Mouse (Mus musculus) CH12.LX (cell line): Measurements from ENCODE around the gene Zfp956.

Experiments
- BHLHE40 ChIP-seq: IDR thresholded peaks from 2 replicates; pipeline ENCODE4 v1.6.1; 2011; ENCODE audit warnings: mild to moderate bottlenecking, low read depth, low read length, improper control_type of control experiment
- CTCF ChIP-seq, 2 experiments: IDR thresholded peaks in 1 of 2; conservative IDR thresholded peaks in 1 of 2; 2 replicates each; pipeline ENCODE4 v1.5.1; 2011 to 2012; ENCODE audit warnings: low read depth in 2 of 2, low read length in 2 of 2, improper control_type of control experiment in 1 of 2, inconsistent platforms in 1 of 2, mild to moderate bottlenecking in 1 of 2, moderate library complexity in 1 of 2
- E2F4 ChIP-seq: IDR thresholded peaks from 2 replicates; pipeline ENCODE4 v1.6.1; 2011; ENCODE audit warnings: low read depth, low read length, improper control_type of control experiment; ENCODE audit not compliant: insufficient replicate concordance
- ELF1 ChIP-seq: IDR thresholded peaks from 2 replicates; pipeline ENCODE4 v1.6.1; 2014; ENCODE audit warnings: low read depth, mild to moderate bottlenecking, inconsistent platforms, low read length, improper control_type of control experiment
- EP300 ChIP-seq: IDR thresholded peaks from 2 replicates; pipeline ENCODE4 v1.6.1; 2011; ENCODE audit warnings: low read length, improper control_type of control experiment
- KAT2A ChIP-seq: IDR thresholded peaks from 2 replicates; pipeline ENCODE4 v1.6.1; 2012; ENCODE audit warnings: low read length, improper control_type of control experiment, inconsistent platforms; ENCODE audit not compliant: insufficient replicate concordance
- USF2 ChIP-seq: conservative IDR thresholded peaks from 2 replicates; pipeline ENCODE4 v1.6.1; 2011; ENCODE audit warnings: low read depth, low read length, improper control_type of control experiment

DNA sequence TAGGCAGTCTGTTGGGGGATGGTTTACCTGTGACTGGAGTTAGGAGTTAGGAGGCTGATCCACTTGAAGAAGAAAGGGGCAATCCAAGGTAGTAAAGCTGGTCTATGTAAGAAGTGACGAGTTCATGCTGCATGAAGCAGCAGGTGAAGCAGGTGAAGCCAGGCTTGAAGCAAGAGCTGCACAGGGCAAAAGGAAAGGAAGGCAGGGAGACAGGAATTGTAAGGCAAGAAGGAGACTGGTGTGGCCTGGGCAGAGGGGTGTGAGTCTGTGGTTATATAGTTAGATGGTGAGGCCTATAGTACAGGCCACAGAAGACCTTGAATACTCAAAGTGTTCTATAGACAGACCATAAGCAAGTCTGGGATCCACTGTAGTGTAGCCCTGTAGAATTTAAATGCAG lies 44.2 kb upstream of the Zfp956 start:
- no peak for TF ChIP-seq USF2
- no peak for TF ChIP-seq ELF1
- no peak for TF ChIP-seq KAT2A
- no peak for TF ChIP-seq CTCF (conservative IDR thresholded peaks at IDR 0.05 in 1 of 2, IDR thresholded peaks at IDR 0.05 in 1 of 2; ENCODE audit: low read depth in 2 of 2, low read length in 2 of 2)
- no peak for TF ChIP-seq E2F4
- TF ChIP-seq BHLHE40: no peak
- TF ChIP-seq EP300: no peak
